Mouse (Mus musculus) thymus, adult 2 months (tissue): Measurements from ENCODE around the gene Rnf26. TPM values are rescaled to one million over a fixed set of nuclear protein-coding genes. Genes with fewer than 3 reads are reported as not detected.

ENCODE experiments used
- DNase-seq: peaks from one replicate; pipeline ENCODE4 v3.0.0; 2021
- H3K27ac ChIP-seq: fragments of 200-500 bp; 2 replicates; pipeline ENCODE4 v1.5.1; 2012; ENCODE audit warnings: low read length, control low read depth; ENCODE audit not compliant: control insufficient read depth, insufficient read depth
- H3K27me3 ChIP-seq: fragments of 200-500 bp; 2 replicates; pipeline ENCODE4 v1.6.1; 2012; ENCODE audit warnings: mild to moderate bottlenecking, low read length, moderate library complexity, mixed read lengths; ENCODE audit not compliant: control insufficient read depth, insufficient read depth
- H3K36me3 ChIP-seq: fragments of 200-500 bp; 2 replicates; pipeline ENCODE4 v1.6.1; 2012; ENCODE audit warnings: mild to moderate bottlenecking, low read length, moderate library complexity; ENCODE audit not compliant: control insufficient read depth, insufficient read depth
- H3K4me1 ChIP-seq: fragments of 200-500 bp; replicated peaks from 2 replicates; pipeline ENCODE4 v1.6.1; 2012; ENCODE audit warnings: low read length; ENCODE audit not compliant: control insufficient read depth, insufficient read depth
- H3K4me3 ChIP-seq: fragments of 200-500 bp; 2 replicates; pipeline ENCODE4 v1.5.1; 2012; ENCODE audit warnings: mild to moderate bottlenecking, low read length, control low read depth, moderate library complexity; ENCODE audit not compliant: control insufficient read depth, insufficient read depth
- CTCF ChIP-seq: fragments of 200-500 bp; IDR thresholded peaks from 2 replicates; pipeline ENCODE4 v1.5.1; 2012; ENCODE audit warnings: mild to moderate bottlenecking, control low read depth, low read length, moderate library complexity, borderline replicate concordance; ENCODE audit not compliant: control insufficient read depth, poor library complexity, insufficient read depth; ENCODE audit errors: extremely low read depth
- POLR2A ChIP-seq: fragments of 200-500 bp; IDR thresholded peaks from 2 replicates; pipeline ENCODE4 v1.6.1; 2012; ENCODE audit warnings: mild to moderate bottlenecking, low read length, control low read depth, moderate library complexity; ENCODE audit not compliant: control insufficient read depth, poor library complexity, insufficient read depth; ENCODE audit errors: extremely low read depth
- WGBS: fragments of 180-500 bp; shearing (Covaris S2); methylation state at CpG from one replicate; pipeline ENCODE4 v1.1.7; 2018; 5-methylcytosine and 5-hydroxymethylcytosine counted together
- polyA plus RNA-seq: library from polyadenylated mRNA; depleted of rRNA; stranded (reverse); fragments of >200 nt; gene quantifications from 2 replicates; pipeline ENCODE4 v1.2.3, GENCODE M21; 2012

The Rnf26 gene
- polyA plus RNA-seq, 1 experiment: 72.3 TPM

GRCm38 (mm10) chr9:44125546-44126428, 12.5 kb upstream of the Rnf26 start:
- Histone ChIP-seq H3K4me1 (peaks cover 13% of the 10 kb centered on the region), H3K36me3 (no peaks in the 10 kb centered on the region), H3K27me3 (no peaks in the 10 kb centered on the region), H3K4me3 (no peak overlapping the region), H3K27ac (no peak overlapping the region)
- 43% methylated on average over 18 of the region's 18 CpGs for WGBS
- no peak for TF ChIP-seq POLR2A
- TF ChIP-seq CTCF: no peak
- DNase-seq: peak; percentile 83

DNA sequence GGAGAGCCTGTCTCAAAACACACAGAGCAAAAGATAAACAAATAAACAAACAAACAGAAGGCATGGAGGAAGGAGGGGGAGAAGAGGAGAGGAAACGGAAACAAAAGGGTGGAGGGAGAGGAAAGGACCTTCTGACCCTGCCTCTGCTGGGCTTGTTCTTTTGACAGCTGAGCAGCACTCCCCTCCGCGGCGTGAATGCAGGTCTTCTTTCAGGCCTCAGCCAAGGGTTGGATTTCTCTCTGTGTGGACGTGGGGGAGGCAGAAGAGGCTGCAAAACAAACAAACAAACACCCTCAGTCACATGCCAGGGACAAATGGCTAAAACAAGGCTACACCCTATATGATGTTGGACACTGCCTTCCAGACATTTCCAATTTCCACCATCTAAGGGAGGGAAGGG, 11.7 kb upstream of the Rnf26 start:
- H3K4me3 ChIP-seq: no peak overlapping the region

GRCm38 (mm10) chr9:44124317-44124716, 11.0 kb upstream of the Rnf26 start:
- no peak for DNase-seq
- Histone ChIP-seq H3K4me3 (no peak overlapping the region), H3K27me3 (no peaks in the 10 kb centered on the region), H3K36me3 (no peaks in the 10 kb centered on the region), H3K27ac (no peak overlapping the region), H3K4me1 (no peaks in the 10 kb centered on the region)
- no peak for TF ChIP-seq CTCF
- no peak for TF ChIP-seq POLR2A
- 67% methylated on average over 6 of the region's 6 CpGs for WGBS

More for the DNA sequence above, 11.7 kb upstream of the Rnf26 start:
- WGBS: 85% methylated on average over 5 of the region's 5 CpGs
- H3K4me1 ChIP-seq: peaks cover 6% of the 10 kb centered on the region
- H3K27me3 ChIP-seq: no peaks in the 10 kb centered on the region
- H3K27ac ChIP-seq: no peak overlapping the region
- TF ChIP-seq POLR2A (no peak), CTCF (no peak)
- H3K36me3 ChIP-seq: no peaks in the 10 kb centered on the region
- no peak for DNase-seq

- no peaks in the 10 kb centered on the region for H3K27me3 ChIP-seq
- no peak for DNase-seq
- no peaks in the 10 kb centered on the region for H3K36me3 ChIP-seq
- WGBS: 93% methylated on average over 8 of the region's 8 CpGs
- peaks cover 17% of the 10 kb centered on the region for H3K4me1 ChIP-seq
- no peak overlapping the region for H3K27ac ChIP-seq
- TF ChIP-seq CTCF (no peak), POLR2A (no peak)
- H3K4me3 ChIP-seq: no peak overlapping the region
Observed at GRCm38 (mm10) chr9:44119948-44120465, 6.7 kb upstream of the Rnf26 start.

DNA sequence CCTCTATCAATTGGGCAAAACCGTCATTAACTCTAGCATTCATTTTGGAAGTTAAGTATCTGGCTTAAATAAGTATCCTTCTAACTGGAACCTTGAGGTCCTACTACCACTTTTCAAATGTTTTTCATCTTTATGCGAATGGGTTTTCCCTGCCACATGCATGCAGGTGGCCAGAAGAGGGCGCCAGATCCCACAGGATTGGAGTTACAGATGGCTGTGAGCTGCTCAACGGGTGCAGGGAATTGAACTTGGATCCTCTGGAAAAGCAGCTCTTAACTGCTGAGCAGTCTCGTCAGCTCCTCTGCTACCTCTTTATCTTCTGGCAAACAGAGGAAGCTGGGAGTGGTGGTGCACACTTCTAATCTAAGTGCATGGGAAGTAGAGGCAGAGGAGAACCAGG, 5.7 kb upstream of the Rnf26 start:
- H3K4me3 ChIP-seq: no peak overlapping the region
- peaks cover 23% of the 10 kb centered on the region for H3K4me1 ChIP-seq
- no peaks in the 10 kb centered on the region for H3K27me3 ChIP-seq
- TF ChIP-seq CTCF (peak; percentile 82; the same call in 1 of the 2 replicates), POLR2A (no peak)
- DNase-seq: peak; percentile 67
- no peaks in the 10 kb centered on the region for H3K36me3 ChIP-seq
- 59% methylated on average over 5 of the region's 5 CpGs for WGBS
- H3K27ac ChIP-seq: no peak overlapping the region

GRCm38 (mm10) chr9:44116182-44116581, 2.9 kb upstream of the Rnf26 start:
- no peak for DNase-seq
- H3K27me3 ChIP-seq: no peaks in the 10 kb centered on the region
- H3K36me3 ChIP-seq: no peaks in the 10 kb centered on the region
- H3K4me1 ChIP-seq: peaks cover 29% of the 10 kb centered on the region
- TF ChIP-seq CTCF (no peak), POLR2A (no peak)
- H3K4me3 ChIP-seq: no peak overlapping the region
- H3K27ac ChIP-seq: peak overlapping the region; percentile 76; the same call in 1 of the 2 replicates
- WGBS: 95% methylated on average over 4 of the region's 4 CpGs
